Mouse (Mus musculus): ENCODE results near the gene Art3. TPM values are rescaled to one million over a fixed set of nuclear protein-coding genes. Genes with fewer than 3 reads are reported as not detected.

The Art3 gene
- total and polyA plus RNA-seq, 2 experiments from 2014 or later: 186 to 294 TPM

GRCm38 (mm10) chr5:92395764-92396163 lies 64.1 kb downstream of the Art3 start:
- ATAC-seq (ENCODE audit: insufficient read depth, low read depth) (no peak), DNase-seq (ENCODE audit: low spot score) (no peak)
- Histone ChIP-seq H3K9me3 (replicated peaks; ENCODE audit: control insufficient read depth, low read length) (no peaks in the 10 kb centered on the region), H3K36me3 (replicated peaks; ENCODE audit: control insufficient read depth, insufficient read depth, low read length) (peaks cover 19% of the 10 kb centered on the region), H3K4me2 (ENCODE audit: low read depth, low read length) (no peak overlapping the region), H3K27ac (ENCODE audit: low read depth) (peak overlapping the region; percentile 25; the same call in 1 of the 2 replicates), H3K27me3 (ENCODE audit: control insufficient read depth, insufficient read depth, low read length) (no peaks in the 10 kb centered on the region), H3K4me1 (ENCODE audit: control insufficient read depth, insufficient read depth) (peaks cover 26% of the 10 kb centered on the region; the same call in 1 of the 2 replicates), H3K4me3 (ENCODE audit: low read depth, low read length) (no peak overlapping the region), H3K9ac (replicated peaks; ENCODE audit: low read depth, low read length) (no peak overlapping the region)
- TF ChIP-seq EP300 (IDR thresholded peaks at IDR 0.05; ENCODE audit: low read depth): no peak
- TF ChIP-seq CTCF (IDR thresholded peaks at IDR 0.05; ENCODE audit: low read depth): no peak
- WGBS: 78% methylated on average over 3 of the region's 3 CpGs

- TF ChIP-seq EP300 (IDR thresholded peaks at IDR 0.05; ENCODE audit: low read depth) (no peak), CTCF (IDR thresholded peaks at IDR 0.05; ENCODE audit: low read depth) (no peak)
- no peak overlapping the region for H3K9ac ChIP-seq (replicated peaks; ENCODE audit: low read depth, low read length)
- H3K27ac ChIP-seq (ENCODE audit: low read depth): no peak overlapping the region
- no peak overlapping the region for H3K4me2 ChIP-seq (ENCODE audit: low read depth, low read length)
- H3K27me3 ChIP-seq (ENCODE audit: control insufficient read depth, insufficient read depth, low read length): no peaks in the 10 kb centered on the region
- no peak for DNase-seq (ENCODE audit: low spot score)
- no peaks in the 10 kb centered on the region for H3K9me3 ChIP-seq (replicated peaks; ENCODE audit: control insufficient read depth, low read length)
- H3K4me1 ChIP-seq (ENCODE audit: control insufficient read depth, insufficient read depth): peaks cover 21% of the 10 kb centered on the region; the same call in 1 of the 2 replicates
- peaks cover 23% of the 10 kb centered on the region for H3K36me3 ChIP-seq (replicated peaks; ENCODE audit: control insufficient read depth, insufficient read depth, low read length)
- 57% methylated on average over 6 of the region's 6 CpGs for WGBS
- no peak overlapping the region for H3K4me3 ChIP-seq (ENCODE audit: low read depth, low read length)
- no peak for ATAC-seq (ENCODE audit: insufficient read depth, low read depth)
Measured at GRCm38 (mm10) chr5:92396476-92396875, 64.8 kb downstream of the Art3 start.

- ATAC-seq (ENCODE audit: insufficient read depth, low read depth) (peak; percentile 89), DNase-seq (ENCODE audit: low spot score) (peak; percentile 85)
- Histone ChIP-seq H3K9me3 (replicated peaks; ENCODE audit: control insufficient read depth, low read length) (no peaks in the 10 kb centered on the region), H3K27ac (ENCODE audit: low read depth) (0 out of 2 replicates have a peak overlapping the region, but pooled peaks have one; percentile 26), H3K9ac (replicated peaks; ENCODE audit: low read depth, low read length) (0 out of 2 replicates have a peak overlapping the region, but pooled peaks have one; percentile 3), H3K4me2 (ENCODE audit: low read depth, low read length) (no peak overlapping the region), H3K36me3 (replicated peaks; ENCODE audit: control insufficient read depth, insufficient read depth, low read length) (peaks cover 30% of the 10 kb centered on the region), H3K4me1 (ENCODE audit: control insufficient read depth, insufficient read depth) (peaks cover 15% of the 10 kb centered on the region; the same call in 1 of the 2 replicates), H3K4me3 (ENCODE audit: low read depth, low read length) (no peak overlapping the region), H3K27me3 (ENCODE audit: control insufficient read depth, insufficient read depth, low read length) (no peaks in the 10 kb centered on the region)
- TF ChIP-seq EP300 (IDR thresholded peaks at IDR 0.05; ENCODE audit: low read depth) (no peak), CTCF (IDR thresholded peaks at IDR 0.05; ENCODE audit: low read depth) (peak; percentile 94)
- WGBS: 18% methylated on average over 5 of the region's 5 CpGs
Measured at GRCm38 (mm10) chr5:92398153-92398552, 66.5 kb downstream of the Art3 start.

GRCm38 (mm10) chr5:92402816-92403215 lies 71.2 kb downstream of the Art3 start:
- ATAC-seq (ENCODE audit: insufficient read depth, low read depth): no peak
- no peaks in the 10 kb centered on the region for H3K27me3 ChIP-seq (ENCODE audit: control insufficient read depth, insufficient read depth, low read length)
- H3K9ac ChIP-seq (replicated peaks; ENCODE audit: low read depth, low read length): no peak overlapping the region
- peaks cover 37% of the 10 kb centered on the region for H3K36me3 ChIP-seq (replicated peaks; ENCODE audit: control insufficient read depth, insufficient read depth, low read length)
- H3K9me3 ChIP-seq (replicated peaks; ENCODE audit: control insufficient read depth, low read length): no peaks in the 10 kb centered on the region
- TF ChIP-seq EP300 (IDR thresholded peaks at IDR 0.05; ENCODE audit: low read depth): no peak
- no peak for TF ChIP-seq CTCF (IDR thresholded peaks at IDR 0.05; ENCODE audit: low read depth)
- no peak overlapping the region for H3K4me3 ChIP-seq (ENCODE audit: low read depth, low read length)
- no peak overlapping the region for H3K4me2 ChIP-seq (ENCODE audit: low read depth, low read length)
- WGBS: 56% methylated on average over 9 of the region's 9 CpGs
- H3K4me1 ChIP-seq (ENCODE audit: control insufficient read depth, insufficient read depth): peaks cover 10% of the 10 kb centered on the region; the same call in 1 of the 2 replicates
- no peak overlapping the region for H3K27ac ChIP-seq (ENCODE audit: low read depth)
- no peak for DNase-seq (ENCODE audit: low spot score)

GRCm38 (mm10) chr5:92403562-92404399 lies 72.2 kb downstream of the Art3 start:
- no peak overlapping the region for H3K27ac ChIP-seq (ENCODE audit: low read depth)
- H3K9me3 ChIP-seq (replicated peaks; ENCODE audit: control insufficient read depth, low read length): no peaks in the 10 kb centered on the region
- no peak for ATAC-seq (ENCODE audit: insufficient read depth, low read depth)
- H3K27me3 ChIP-seq (ENCODE audit: control insufficient read depth, insufficient read depth, low read length): no peaks in the 10 kb centered on the region
- peaks cover 37% of the 10 kb centered on the region for H3K36me3 ChIP-seq (replicated peaks; ENCODE audit: control insufficient read depth, insufficient read depth, low read length)
- no peak overlapping the region for H3K4me2 ChIP-seq (ENCODE audit: low read depth, low read length)
- no peak overlapping the region for H3K4me3 ChIP-seq (ENCODE audit: low read depth, low read length)
- DNase-seq (ENCODE audit: low spot score): no peak
- H3K9ac ChIP-seq (replicated peaks; ENCODE audit: low read depth, low read length): no peak overlapping the region
- TF ChIP-seq CTCF (IDR thresholded peaks at IDR 0.05; ENCODE audit: low read depth) (no peak), EP300 (IDR thresholded peaks at IDR 0.05; ENCODE audit: low read depth) (no peak)
- 0 out of 2 replicates have a peak, but pooled peaks cover 5% of the 10 kb centered on the region for H3K4me1 ChIP-seq (ENCODE audit: control insufficient read depth, insufficient read depth)
- WGBS: 75% methylated on average over 10 of the region's 10 CpGs

Measured in heart, postnatal 0 days (tissue).